Mouse (Mus musculus): ENCODE measurements around the gene Gpx2. TPM values are rescaled to one million over a fixed set of nuclear protein-coding genes. Genes with fewer than 3 reads are reported as not detected.
A peak's percentile ranks its signal among the peaks of the same experiment; 100 is the strongest.
"Not testable (repeated sequence)": the region's sequence is repeated elsewhere in the genome, so short reads cannot be mapped to it uniquely, and the experiment has no call there.

Gene Gpx2
- total and polyA plus RNA-seq, 2 experiments from 2014 or later, result 0.31 TPM; not detected in 1

- WGBS, result 62% methylated on average over 14 of the region's 14 CpGs
- peak; percentile 10; the same call in 1 of the 2 replicates for TF ChIP-seq CTCF (IDR thresholded peaks at IDR 0.05; ENCODE audit: low read depth)
Observed at GRCm38 (mm10) chr12:76792540-76792939, 2.8 kb downstream of the Gpx2 start.

DNA sequence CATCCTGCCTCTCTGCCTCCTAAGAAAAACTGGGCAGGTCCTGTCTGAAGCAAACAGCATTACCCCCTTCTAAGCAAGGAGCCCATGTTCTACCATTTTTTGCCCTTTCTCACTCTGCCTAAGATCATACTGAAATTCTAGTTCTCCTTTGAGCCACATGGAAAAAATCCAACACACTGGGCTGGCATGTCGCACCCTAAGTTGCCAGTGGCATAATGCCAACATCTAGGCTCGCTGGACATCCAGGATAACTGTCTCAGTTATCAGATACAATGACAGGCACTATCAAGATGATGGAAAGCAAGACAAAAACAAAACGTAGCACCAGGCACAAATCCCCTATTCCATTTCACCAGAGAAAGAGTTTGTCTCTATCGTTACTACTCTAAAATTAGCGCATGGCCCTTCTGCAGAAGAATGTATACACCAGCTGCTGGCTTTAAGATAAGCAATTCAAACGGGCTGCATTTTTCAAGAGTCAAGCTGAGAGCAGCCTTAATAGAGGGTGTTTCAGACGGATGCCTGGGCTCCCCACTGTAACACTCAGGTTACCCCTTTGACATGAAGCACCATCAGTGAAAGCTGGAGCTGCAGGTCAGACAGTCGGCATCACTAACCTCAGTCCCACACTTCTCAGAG, 4.8 kb downstream of the Gpx2 start:
- Histone ChIP-seq H3K4me3 (ENCODE audit: low read depth, low read length) (no peak overlapping the region), H3K27ac (ENCODE audit: low read depth, low read length) (peak overlapping the region; percentile 42; the same call in 1 of the 2 replicates), H3K9me3 (ENCODE audit: low read length) (no peaks in the 10 kb centered on the region), H3K27me3 (ENCODE audit: insufficient read depth, low read length) (no peaks in the 10 kb centered on the region), H3K4me1 (ENCODE audit: insufficient read depth) (no peaks in the 10 kb centered on the region), H3K4me2 (ENCODE audit: low read depth) (no peak overlapping the region), H3K36me3 (ENCODE audit: insufficient read depth) (no peaks in the 10 kb centered on the region), H3K9ac (no peak overlapping the region)
- DNase-seq (peak; percentile 44), ATAC-seq (peak; percentile 69)
- TF ChIP-seq CTCF (IDR thresholded peaks at IDR 0.05; ENCODE audit: low read depth), result no peak
- WGBS, result 33% methylated on average over 8 of the region's 8 CpGs

More at GRCm38 (mm10) chr12:76792540-76792939, 2.8 kb downstream of the Gpx2 start:
- not testable (repeated sequence) for H3K9ac ChIP-seq; ATAC-seq; H3K4me1 ChIP-seq (ENCODE audit: insufficient read depth); H3K36me3 ChIP-seq (ENCODE audit: insufficient read depth); DNase-seq; H3K4me2 ChIP-seq (ENCODE audit: low read depth); H3K27me3 ChIP-seq (ENCODE audit: insufficient read depth, low read length); H3K4me3 ChIP-seq (ENCODE audit: low read depth, low read length); H3K27ac ChIP-seq (ENCODE audit: low read depth, low read length); H3K9me3 ChIP-seq (ENCODE audit: low read length)

GRCm38 (mm10) chr12:76784056-76784619, 11.2 kb downstream of the Gpx2 start:
- ATAC-seq, result no peak
- peaks cover 4% of the 10 kb centered on the region; the same call in 1 of the 2 replicates for H3K36me3 ChIP-seq (ENCODE audit: insufficient read depth)
- H3K9me3 ChIP-seq (ENCODE audit: low read length), result no peaks in the 10 kb centered on the region
- no peak overlapping the region for H3K4me3 ChIP-seq (ENCODE audit: low read depth, low read length)
- DNase-seq, result no peak
- no peak for TF ChIP-seq CTCF (IDR thresholded peaks at IDR 0.05; ENCODE audit: low read depth)
- H3K4me1 ChIP-seq (ENCODE audit: insufficient read depth), result no peaks in the 10 kb centered on the region
- WGBS, result 65% methylated on average over 10 of the region's 10 CpGs
- no peak overlapping the region for H3K9ac ChIP-seq
- H3K27me3 ChIP-seq (ENCODE audit: insufficient read depth, low read length), result no peaks in the 10 kb centered on the region
- no peak overlapping the region for H3K27ac ChIP-seq (ENCODE audit: low read depth, low read length)
- H3K4me2 ChIP-seq (ENCODE audit: low read depth), result no peak overlapping the region

- no peak for TF ChIP-seq CTCF (IDR thresholded peaks at IDR 0.05; ENCODE audit: low read depth)
- Histone ChIP-seq H3K27ac (ENCODE audit: low read depth, low read length) (0 out of 2 replicates have a peak overlapping the region, but pooled peaks have one; percentile 29), H3K27me3 (ENCODE audit: insufficient read depth, low read length) (no peaks in the 10 kb centered on the region), H3K4me2 (ENCODE audit: low read depth) (no peak overlapping the region), H3K4me1 (ENCODE audit: insufficient read depth) (no peaks in the 10 kb centered on the region), H3K36me3 (ENCODE audit: insufficient read depth) (peaks cover 4% of the 10 kb centered on the region; the same call in 1 of the 2 replicates), H3K9me3 (ENCODE audit: low read length) (no peaks in the 10 kb centered on the region), H3K4me3 (ENCODE audit: low read depth, low read length) (no peak overlapping the region), H3K9ac (no peak overlapping the region)
- DNase-seq (peak; percentile 54), ATAC-seq (peak; percentile 56)
- 61% methylated on average over 12 of the region's 12 CpGs for WGBS
Observed at GRCm38 (mm10) chr12:76780639-76781468, 14.5 kb downstream of the Gpx2 start.

DNA sequence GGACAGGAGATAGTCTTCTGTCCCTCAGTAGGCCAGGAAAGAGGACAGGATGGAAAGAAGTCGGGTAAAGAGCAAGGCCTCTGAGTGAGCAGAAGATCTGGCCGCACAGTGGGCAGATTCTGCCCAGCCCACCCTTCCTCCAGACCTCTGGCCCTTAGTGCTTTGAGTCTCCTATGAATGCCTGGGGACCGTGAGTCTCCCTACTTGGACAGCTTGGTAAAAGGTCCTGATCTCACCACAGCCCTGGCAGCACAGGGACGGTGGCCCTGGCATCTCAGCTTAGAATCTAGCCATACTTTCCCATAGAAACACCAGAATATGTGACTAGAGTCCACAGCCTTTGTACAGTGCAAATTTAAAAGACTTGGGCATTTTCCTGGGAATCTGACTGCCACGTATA, 15.4 kb downstream of the Gpx2 start:
- Histone ChIP-seq H3K4me3 (ENCODE audit: low read depth, low read length) (no peak overlapping the region), H3K27me3 (ENCODE audit: insufficient read depth, low read length) (no peaks in the 10 kb centered on the region), H3K36me3 (ENCODE audit: insufficient read depth) (peaks cover 4% of the 10 kb centered on the region; the same call in 1 of the 2 replicates), H3K9me3 (ENCODE audit: low read length) (no peaks in the 10 kb centered on the region), H3K27ac (ENCODE audit: low read depth, low read length) (no peak overlapping the region), H3K9ac (no peak overlapping the region), H3K4me2 (ENCODE audit: low read depth) (no peak overlapping the region), H3K4me1 (ENCODE audit: insufficient read depth) (no peaks in the 10 kb centered on the region)
- no peak for ATAC-seq
- no peak for TF ChIP-seq CTCF (IDR thresholded peaks at IDR 0.05; ENCODE audit: low read depth)
- WGBS, result 80% methylated on average over 5 of the region's 5 CpGs
- DNase-seq, result no peak

GRCm38 (mm10) chr12:76778305-76779083, 16.9 kb downstream of the Gpx2 start:
- Histone ChIP-seq H3K4me3 (ENCODE audit: low read depth, low read length) (no peak overlapping the region), H3K27me3 (ENCODE audit: insufficient read depth, low read length) (no peaks in the 10 kb centered on the region), H3K9me3 (ENCODE audit: low read length) (no peaks in the 10 kb centered on the region), H3K27ac (ENCODE audit: low read depth, low read length) (no peak overlapping the region), H3K9ac (no peak overlapping the region), H3K4me2 (ENCODE audit: low read depth) (no peak overlapping the region), H3K4me1 (ENCODE audit: insufficient read depth) (no peaks in the 10 kb centered on the region), H3K36me3 (ENCODE audit: insufficient read depth) (peaks cover 4% of the 10 kb centered on the region; the same call in 1 of the 2 replicates)
- no peak for TF ChIP-seq CTCF (IDR thresholded peaks at IDR 0.05; ENCODE audit: low read depth)
- ATAC-seq (no peak), DNase-seq (no peak)
- 85% methylated on average over 10 of the region's 10 CpGs for WGBS

All from forebrain, postnatal 0 days (tissue).